Mouse (Mus musculus) skeletal muscle tissue, adult 2 months (tissue): ENCODE data around the gene Sparcl1.

Source experiments
- DNase-seq: peaks from one replicate; pipeline ENCODE4 v3.0.0-alpha.2; 2012; ENCODE audit warnings: low read depth, low spot score

Gene Sparcl1

GRCm38 (mm10) chr5:104113491-104114172 is at the start of gene Sparcl1:
TSS of gene Sparcl1 (minus strand) at chr5:104113733.
- peak; percentile 70 for DNase-seq

DNA sequence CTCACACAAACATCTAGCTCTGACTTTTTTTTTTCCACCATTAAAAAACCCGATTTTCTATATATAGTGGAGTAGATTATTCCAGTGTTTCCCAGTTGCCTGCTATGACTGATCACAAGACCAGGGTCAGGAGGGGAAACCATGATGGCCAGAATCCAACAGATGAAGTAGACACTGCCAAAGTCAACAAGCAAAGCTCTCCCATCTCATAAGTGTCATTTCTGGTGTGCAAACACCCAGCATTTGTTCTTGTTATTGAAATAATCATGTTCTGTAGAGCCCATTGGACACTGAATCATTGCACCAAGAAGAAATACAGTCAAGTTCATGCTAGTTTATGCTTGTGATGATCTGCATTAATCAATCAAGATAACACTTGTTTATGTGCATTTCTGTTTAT is 47.9 kb upstream of the Sparcl1 start:
- DNase-seq, result peak; percentile 43

DNA sequence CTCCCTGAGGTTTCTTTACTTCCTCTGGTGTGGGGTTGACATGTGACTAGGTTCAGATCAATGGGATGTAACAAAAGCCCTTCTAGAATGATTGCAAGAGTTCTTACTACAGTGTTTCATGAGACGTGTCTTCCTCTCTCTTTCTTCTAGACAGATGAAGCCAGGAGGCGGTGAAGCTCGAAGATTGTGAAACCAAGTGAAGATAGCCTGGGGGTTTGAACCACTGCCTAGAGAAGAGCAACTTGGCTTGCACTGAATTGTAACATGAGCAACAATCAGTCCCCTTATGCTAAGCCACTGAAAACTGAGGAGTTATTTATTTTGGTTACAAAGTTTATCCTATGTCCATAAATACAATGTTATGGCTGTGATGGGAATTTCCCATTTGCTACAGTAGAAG is 47.0 kb upstream of the Sparcl1 start:
- DNase-seq, result no peak

- peak; percentile 30 for DNase-seq
Observed at GRCm38 (mm10) chr5:104158332-104159052, 45.0 kb upstream of the Sparcl1 start.

GRCm38 (mm10) chr5:104157701-104158100 is 44.2 kb upstream of the Sparcl1 start:
- no peak for DNase-seq

- DNase-seq, result no peak
Observed at GRCm38 (mm10) chr5:104150196-104150595, 36.7 kb upstream of the Sparcl1 start.

DNA sequence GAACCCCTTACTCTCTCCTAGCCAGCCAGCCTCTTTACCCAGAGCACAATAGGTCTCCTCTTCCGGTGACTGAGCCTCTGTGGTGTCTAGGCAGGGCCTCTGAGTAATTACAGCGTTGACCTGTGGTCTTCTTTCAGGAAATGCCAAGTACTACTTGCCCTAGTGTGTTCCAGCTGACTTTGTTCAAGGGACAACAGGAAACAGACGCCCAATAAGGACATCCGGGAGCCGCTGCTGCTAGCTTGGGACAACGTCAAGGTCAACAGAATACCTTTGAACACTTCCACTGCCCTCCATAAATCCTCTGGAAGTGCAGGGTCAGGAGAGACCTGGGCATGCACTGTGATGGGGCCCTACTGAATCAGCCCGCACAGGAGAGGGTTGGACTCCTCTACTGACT is 35.8 kb upstream of the Sparcl1 start:
- no peak for DNase-seq

GRCm38 (mm10) chr5:104144057-104144456 is 30.5 kb upstream of the Sparcl1 start:
- DNase-seq, result no peak

- no peak for DNase-seq
Observed at GRCm38 (mm10) chr5:104141067-104141466, 27.5 kb upstream of the Sparcl1 start.

DNA sequence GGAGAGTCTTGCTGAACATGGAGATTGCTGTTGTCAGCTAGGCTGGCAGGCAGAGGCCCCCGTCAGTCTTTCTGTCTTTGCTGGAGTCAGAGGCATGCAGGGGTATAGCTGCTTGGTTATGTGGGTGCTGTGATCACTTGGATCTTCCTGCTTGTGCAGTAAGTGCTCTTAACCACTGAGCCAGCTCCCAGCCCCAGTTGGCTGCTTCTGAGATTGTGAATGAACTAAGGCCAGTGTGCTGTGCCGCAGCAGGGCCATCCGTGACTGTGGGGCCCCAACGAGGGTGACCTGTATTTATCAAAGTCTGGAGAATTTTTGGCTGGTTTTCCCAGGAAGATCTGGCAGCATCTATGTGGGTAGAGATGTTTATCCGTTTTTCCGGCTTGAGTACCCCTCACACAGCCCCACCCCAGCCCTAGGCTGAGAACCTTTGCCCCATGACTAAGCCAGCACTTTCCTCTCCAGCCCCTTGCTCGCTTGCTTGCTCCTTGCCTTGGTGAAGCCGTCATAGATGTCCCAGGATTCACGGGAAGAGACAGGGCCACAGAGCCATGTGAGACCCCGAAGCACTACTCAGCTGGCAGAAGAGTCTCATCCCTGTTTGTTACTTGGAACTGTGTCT is 24.5 kb upstream of the Sparcl1 start:
- DNase-seq, result no peak

DNA sequence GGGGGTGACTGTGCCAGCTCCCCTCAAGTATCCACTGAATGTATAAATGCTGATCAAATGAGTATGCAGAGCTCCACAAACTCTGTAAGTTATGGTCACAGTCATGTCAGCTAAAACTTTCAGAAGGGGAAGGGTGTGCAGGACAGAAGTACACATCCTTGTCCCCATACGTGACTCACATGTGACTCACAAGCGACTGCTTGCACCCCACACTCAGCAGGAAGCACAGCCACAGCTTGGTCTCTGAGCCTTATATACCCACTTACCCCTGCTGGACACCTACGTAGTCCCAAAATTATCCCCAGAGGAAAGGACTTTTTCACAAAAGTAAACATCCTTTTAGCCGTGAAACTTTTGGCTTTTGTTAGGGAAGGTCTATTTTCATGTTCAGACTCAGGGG is 20.2 kb upstream of the Sparcl1 start:
- no peak for DNase-seq

DNA sequence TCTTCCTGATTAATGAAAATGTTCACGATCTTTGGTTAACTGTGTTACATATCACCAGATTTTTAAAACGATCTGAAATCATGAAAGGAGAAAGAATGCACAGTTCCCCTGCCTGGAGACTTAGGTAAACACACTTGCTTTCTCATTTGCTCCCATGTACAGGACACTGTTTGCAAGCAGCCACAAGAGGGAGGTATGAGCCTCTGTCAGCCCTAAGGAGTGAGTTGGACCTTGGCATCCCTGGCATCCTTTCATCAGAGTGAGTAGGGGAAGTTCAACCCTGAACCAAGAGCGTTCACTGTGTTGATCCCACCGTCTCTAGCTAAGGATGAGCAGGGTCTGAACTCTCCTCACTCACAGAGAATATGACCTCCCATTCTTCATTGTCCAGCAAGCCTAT is 18.0 kb upstream of the Sparcl1 start:
- DNase-seq, result no peak

DNA sequence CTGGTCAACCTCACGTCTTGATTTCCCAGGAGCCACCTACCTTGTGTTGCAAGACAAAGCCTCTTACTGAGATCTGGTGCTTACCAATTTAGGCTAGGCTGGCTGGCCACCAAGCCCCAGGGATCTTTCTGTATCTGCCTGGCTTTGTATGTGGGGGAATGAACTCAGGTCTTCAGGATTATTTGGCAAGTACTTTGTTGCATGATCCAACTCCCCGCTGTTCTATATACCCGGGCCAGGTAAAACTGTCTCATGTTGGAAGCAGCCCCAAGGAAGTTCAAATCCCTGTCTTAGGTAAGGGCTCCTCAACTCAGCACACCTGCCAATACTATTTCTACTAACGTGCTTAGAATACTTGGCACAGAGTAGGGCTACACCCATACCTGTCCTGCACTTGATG is 17.4 kb upstream of the Sparcl1 start:
- no peak for DNase-seq

DNA sequence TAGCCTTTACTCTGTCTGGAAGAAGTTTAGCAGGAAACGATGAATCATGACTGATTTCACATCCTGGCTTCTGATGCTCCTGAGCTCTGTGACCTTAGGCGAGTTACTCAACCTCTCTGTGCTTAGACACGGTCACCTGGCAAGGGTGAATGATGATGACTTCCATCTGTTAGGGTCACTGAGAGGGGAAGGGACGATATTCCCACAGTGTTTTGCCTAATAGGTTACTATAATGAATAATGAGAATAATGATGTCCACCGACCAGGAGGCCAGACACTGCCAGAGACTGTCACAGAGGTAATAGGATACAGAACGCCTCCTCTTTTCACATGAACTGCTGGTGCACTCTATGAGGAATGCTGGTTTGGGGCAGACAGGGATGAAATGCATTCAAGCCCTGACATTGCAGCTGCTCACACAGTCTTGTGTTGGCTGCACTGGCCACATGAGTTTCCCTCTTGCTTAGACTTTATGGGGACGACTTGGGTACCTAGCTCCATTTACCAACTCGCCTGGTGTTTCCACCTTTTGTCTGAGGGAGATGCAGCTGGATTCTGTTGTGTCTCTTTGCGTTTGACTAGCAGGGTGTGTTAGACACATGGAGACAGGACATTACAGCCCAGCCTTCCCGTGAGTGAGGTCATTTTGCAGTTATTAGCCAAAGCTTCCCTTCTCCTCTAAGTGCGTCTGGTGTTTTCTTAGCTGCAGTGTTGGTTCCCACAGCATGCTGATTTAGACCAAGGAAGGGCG is 14.9 kb upstream of the Sparcl1 start:
- peak; percentile 54 for DNase-seq

- no peak for DNase-seq
Observed at GRCm38 (mm10) chr5:104127351-104127750, 13.8 kb upstream of the Sparcl1 start.

GRCm38 (mm10) chr5:104126561-104127320 is 13.2 kb upstream of the Sparcl1 start:
- no peak for DNase-seq

- no peak for DNase-seq
Observed at GRCm38 (mm10) chr5:104124016-104124658, 10.6 kb upstream of the Sparcl1 start.

GRCm38 (mm10) chr5:104115890-104116289 is 2.4 kb upstream of the Sparcl1 start:
- no peak for DNase-seq

- DNase-seq, result peak; percentile 73
Observed at GRCm38 (mm10) chr5:104115118-104115517, 1.6 kb upstream of the Sparcl1 start.

DNA sequence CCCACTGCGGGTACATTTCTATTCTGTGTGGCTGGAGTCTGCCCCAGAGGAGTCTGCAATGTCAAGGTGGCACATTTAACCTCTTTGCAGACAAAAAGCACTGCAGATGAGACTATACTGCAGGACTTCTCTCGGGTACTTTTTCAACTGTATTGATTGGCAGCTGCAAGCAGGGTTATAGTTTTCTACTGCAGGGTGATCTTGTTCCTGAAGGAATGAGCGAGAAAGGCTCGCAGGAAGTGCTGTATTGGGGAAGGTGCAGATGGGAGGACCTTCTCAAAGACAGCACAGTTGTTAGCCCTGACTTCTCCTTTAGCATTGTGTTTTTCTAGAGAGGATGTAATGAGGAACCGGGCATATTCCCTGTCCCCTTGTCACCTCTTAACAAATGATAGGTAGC is 1.0 kb downstream of the Sparcl1 start:
- no peak for DNase-seq

DNA sequence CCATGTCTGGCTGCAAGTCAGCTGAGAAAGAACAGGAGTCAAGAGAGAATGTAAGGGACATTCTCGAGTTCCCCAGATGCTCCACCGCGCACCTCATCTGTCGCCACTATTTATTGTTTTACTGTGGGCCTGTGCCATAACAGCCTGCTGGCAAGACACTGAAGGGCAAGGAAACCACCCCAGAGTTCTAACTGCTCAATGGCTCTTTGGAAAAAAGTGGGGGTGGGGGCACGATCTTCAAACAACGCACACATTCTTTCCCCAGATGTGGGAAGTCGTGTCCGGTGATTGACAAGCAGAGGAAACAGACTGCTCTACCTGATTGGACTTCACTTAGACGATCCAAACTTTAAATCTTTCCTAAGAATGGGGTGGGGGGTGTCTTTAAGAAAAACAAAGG is 1.5 kb downstream of the Sparcl1 start:
- no peak for DNase-seq
